Mouse (Mus musculus): ENCODE results near the gene F2rl2.

Gene F2rl2

GRCm38 (mm10) chr13:95696654-95697163 lies at the start of gene F2rl2:
Gene F2rl2 (plus strand): TSS chr13:95696853.
- in situ Hi-C loops (cut with MboI) = no loop called here

- in situ Hi-C loops (cut with MboI) = no loop called here
These were observed 49.4 kb upstream of the F2rl2 start for GRCm38 (mm10) chr13:95647248-95647647.

DNA sequence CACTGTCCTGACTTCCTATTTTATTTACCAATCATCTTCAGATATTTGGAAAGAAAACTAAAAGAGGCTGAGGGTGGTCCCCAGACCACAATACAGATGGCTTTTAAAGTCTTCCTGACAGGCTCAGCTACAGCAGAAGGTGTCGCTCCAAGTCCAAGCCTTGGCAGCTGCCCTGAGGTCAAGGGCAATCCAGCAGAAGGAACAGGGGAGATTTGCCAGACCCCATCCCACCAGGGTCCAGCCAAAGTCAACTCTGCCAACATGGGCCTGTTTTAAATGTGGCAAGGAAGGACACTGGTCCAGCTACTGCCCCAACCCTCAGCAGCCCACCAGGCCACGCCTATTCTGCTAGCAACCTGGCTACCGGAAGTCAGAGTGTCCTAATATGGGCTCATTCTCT lies 46.7 kb upstream of the F2rl2 start:
- in situ Hi-C loops (cut with MboI) = no loop called here

DNA sequence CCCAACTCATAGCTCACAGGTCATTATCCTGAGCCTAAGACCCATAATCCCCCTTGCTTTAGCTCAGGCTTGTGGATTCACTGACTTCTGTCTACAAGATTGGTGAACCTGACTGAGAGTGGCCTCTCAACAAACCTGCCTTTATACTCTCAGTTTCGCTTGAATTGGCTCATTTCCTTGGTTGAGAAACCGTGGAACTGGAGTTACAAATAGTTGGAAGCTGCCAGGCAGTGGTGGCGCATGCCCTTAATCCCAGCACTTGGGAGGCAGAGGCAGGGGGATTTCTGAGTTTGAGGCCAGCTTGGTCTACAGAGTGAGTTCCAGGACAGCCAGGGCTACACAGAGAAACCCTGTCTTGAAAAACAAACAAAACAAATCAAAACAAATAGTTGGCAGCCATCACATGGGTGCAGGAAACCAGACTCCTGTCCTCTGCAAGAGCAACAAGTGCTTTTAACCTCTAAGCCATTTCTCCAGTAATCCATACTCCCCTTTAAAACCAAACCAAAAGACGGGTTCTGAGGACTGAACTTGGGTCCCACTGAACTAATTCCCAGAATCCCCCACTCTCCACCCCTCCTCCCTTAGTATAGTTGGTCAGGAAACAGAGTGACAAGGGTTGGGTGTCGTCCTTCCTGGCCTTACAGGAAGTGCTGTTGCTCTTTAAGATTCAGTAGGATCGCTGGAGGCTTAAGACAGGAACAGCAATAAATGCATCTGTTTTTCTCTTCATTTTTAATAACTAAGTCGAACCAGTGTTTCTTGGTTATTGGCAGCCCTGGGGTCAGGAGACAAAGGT lies 44.6 kb upstream of the F2rl2 start:
- in situ Hi-C loops (cut with MboI) = no loop called here

DNA sequence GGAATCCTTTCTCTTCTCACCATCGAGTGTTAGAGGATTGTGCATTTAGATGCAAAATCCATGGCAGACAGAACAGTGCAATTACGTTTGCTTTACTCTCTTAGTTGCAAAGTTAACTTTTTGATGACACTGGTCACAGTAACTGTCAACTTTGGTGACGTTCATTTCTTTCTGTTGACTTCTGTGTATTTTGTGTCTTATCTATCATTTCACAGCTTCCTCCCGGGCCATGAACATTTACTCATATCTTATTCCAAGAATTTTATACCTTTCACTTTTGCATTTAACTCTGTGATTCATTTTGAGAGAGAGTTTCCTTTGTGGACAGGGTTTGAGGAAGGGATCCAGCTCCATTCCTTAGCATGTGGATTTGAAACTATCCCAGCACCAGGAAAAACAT lies 43.0 kb upstream of the F2rl2 start:
- in situ Hi-C loops (cut with MboI) = no loop called here

DNA sequence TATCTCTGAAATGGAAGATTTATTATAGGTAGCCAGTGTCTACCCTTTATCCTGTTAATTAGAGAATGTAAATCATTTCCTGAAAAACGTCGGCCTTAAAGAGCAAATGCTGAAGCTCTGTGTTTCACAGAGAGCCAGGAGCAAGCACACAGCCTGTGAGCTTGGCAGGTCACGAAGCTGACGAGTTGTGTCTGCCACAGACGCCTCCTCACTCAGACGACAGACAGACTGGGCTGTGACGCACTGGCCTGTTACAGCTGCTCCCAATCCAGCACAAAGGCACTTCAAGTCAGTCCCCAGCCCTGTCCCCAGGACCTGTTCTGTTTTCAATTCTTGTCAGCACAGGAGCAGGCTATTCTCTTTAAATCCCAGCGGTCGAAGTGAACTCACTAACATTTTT lies 41.4 kb upstream of the F2rl2 start:
- in situ Hi-C loops (cut with MboI) = no loop called here

GRCm38 (mm10) chr13:95657171-95657570 lies 39.5 kb upstream of the F2rl2 start:
- in situ Hi-C loops (cut with MboI) = no loop called here

GRCm38 (mm10) chr13:95659432-95659831 lies 37.2 kb upstream of the F2rl2 start:
- in situ Hi-C loops (cut with MboI) = no loop called here

DNA sequence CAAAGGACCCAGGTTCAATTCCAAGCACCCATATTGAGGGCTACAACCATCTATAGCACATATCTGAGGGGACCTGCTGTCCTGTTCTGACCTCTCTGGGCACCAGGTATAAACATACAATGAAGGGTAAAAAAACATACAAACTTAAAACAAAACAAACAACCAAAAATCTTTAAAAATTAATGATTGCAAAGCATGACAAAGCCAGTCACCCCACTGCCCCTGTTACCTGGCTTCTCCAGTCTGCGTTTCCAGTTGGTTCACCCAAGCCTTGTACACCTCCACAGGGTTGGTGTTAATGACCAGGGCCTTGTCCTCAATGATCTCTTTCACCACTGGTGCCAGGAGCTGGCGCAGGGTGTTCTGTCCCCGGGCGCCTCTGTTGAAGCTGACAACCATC lies 32.8 kb upstream of the F2rl2 start:
- in situ Hi-C loops (cut with MboI) = no loop called here

DNA sequence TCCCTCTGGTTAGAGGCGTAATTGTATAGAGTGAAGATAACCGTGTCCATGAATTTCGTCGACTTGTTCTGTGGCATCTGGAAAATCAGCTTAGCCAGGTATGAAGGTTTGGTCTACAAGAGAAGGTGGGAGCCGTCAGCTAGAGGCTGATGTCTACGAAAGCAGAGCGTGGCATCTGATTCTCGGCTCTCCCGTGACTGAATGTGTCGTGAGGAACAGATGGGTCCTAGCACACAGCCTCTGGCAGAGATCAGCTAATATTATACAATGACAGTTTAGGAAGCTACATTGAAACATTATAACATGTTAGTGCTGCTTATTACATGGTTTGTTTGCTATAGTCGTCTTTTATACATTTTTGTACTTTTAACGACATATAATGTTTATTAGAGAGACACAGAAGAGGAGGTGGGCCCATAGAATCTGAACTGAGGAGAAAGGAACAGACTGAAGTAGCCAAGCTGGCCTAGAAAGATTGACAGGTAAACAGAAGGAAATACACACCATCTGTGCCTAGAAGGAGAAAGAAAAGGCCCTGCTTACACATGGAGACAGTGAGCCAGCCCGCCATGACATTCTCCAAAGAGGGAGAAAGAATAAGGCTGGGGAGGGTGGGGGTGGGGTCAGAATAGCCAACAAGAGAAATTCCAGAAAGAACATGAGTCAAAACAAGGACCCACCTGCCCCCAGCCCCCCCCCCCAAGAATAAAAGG lies 30.9 kb upstream of the F2rl2 start:
- in situ Hi-C loops (cut with MboI) = no loop called here

- in situ Hi-C loops (cut with MboI) = no loop called here
These were observed 29.4 kb upstream of the F2rl2 start for GRCm38 (mm10) chr13:95667260-95667659.

DNA sequence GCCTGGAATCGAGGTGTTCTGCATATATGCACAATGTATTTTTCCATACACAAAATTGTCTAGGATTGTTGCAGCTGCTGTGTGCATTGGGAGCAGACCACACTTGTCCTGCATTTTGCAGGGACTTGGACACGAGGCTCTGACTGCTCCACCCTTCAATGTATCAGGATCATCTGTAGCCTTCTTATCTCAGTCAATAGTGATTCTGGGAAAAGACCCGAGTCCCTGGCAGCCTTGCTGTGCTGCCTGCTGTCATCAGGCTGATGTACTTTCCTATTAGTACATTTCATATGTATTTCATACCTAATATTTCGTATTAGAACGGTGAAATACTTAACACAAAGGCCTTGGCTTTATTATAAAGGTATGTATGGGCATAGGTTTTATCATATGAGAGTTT lies 26.1 kb upstream of the F2rl2 start:
- in situ Hi-C loops (cut with MboI) = no loop called here

DNA sequence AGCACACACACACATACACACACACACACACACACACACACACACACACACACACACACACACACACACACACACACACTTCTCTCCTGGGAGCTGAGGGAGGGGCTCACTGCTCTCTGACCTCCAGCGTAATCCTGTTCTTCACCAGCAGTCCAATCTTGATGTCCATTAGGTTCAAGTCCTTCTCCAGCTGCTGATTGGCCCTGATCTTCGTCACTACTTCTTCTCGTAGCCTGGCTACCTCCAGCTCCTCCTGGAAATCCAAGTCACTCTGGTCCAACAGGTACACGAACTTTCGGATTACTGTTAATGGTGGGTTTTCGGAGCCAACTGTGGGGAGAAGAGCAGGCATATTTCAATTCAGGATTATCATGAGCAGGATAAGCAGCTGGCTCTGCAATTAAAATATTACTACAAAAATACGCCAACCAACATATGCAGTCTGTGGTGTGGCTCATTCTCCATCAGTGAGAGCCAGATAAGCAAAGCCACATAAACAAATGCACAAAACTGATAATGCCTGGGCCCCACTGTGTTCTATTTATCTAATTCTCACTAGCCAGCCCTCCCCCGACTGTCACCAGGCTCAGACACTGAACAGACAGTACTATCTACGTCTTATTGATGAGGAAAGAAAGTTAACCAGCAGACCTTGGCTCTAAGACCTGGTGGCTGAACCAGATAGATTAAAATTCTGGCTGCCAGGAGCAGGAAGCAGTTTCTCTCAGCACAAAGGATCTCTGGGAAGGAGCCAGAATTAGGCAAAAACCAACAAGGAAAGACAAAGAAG lies 25.4 kb upstream of the F2rl2 start:
- in situ Hi-C loops (cut with MboI) = no loop called here

- in situ Hi-C loops (cut with MboI) = no loop called here
These were observed 24.3 kb upstream of the F2rl2 start for GRCm38 (mm10) chr13:95672372-95672771.

- in situ Hi-C loops (cut with MboI) = no loop called here
These were observed 17.6 kb upstream of the F2rl2 start for GRCm38 (mm10) chr13:95679078-95679477.

DNA sequence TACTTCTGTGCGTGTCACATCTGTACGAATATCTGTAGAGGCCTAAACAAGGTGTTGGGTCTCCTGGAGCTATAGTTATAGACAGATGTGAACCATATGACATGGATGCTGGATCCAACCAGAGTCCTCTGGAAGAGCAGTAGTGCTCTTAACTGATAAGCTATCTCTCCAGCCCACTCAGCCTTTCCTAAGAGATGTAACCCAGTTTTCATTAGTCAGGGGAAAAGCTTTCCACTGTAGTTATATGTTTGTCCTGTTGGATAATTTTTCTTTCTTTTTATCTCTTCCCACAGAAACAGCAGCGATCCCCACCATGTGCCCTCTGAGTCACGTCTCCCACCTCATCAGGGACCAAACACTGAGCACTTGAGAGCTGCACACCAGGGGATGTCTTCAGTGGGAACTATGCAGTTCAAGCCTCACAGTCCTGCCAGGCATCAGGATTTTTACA lies 17.1 kb upstream of the F2rl2 start:
- in situ Hi-C loops (cut with MboI) = no loop called here

- in situ Hi-C loops (cut with MboI) = no loop called here
These were observed 11.9 kb upstream of the F2rl2 start for GRCm38 (mm10) chr13:95684656-95685244.

- in situ Hi-C loops (cut with MboI) = no loop called here
These were observed 10.9 kb upstream of the F2rl2 start for GRCm38 (mm10) chr13:95685736-95686135.

- in situ Hi-C loops (cut with MboI) = no loop called here
These were observed 8.1 kb upstream of the F2rl2 start for GRCm38 (mm10) chr13:95688576-95688975.

- in situ Hi-C loops (cut with MboI) = no loop called here
These were observed 4.5 kb upstream of the F2rl2 start for GRCm38 (mm10) chr13:95692201-95692600.

DNA sequence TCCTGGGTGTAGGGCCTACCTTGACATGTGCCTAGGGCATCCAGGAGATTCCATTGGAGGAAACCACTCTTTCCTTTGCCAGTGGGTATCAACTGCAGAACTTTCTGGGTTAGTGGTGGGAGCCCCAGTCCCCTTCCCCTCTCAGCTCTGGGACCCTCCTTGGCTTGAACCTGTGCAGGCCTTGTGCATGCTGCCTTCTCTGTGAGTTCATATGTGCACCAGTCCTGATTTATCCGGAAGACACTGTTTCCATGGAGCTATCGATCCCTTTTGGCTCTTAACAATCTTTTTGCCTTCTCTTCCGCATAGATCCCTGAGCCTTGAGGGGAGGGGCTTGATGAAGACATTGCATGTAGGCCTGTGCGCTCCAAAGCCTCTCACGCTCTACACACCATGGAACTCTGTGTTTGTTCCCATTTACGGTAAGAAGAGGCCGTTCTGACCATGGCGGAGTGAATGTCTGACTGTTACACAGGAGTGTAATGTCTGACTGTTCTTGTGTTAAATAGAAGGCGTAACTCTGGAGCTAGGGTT lies 466 bp upstream of the F2rl2 start:
- in situ Hi-C loops (cut with MboI) = no loop called here

DNA sequence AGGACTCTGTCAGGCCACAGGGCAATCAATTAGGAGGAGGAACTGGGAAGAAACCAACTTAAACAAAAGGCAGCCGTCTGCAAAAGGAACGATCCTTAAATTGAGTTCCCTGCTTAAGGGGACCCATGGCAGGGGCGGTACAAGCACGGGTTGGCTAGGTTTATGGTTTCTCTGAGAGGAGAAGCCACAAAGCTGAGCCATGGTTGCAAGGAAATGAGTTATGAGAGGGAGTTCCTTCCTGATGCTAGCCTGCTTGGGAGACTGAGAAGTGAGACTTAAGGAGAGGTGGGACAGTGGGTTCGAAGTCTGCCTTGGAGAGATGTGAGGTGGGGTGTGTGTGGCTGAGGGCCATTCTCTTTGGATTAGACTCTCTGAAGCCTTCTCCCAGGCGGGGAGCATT lies 1.2 kb downstream of the F2rl2 start:
- in situ Hi-C loops (cut with MboI) = no loop called here

Data from mature B cell (primary cell).